Mouse (Mus musculus) thymus, adult 2 months (tissue): ENCODE measurements around the gene Olfr1145.

ENCODE experiments used
- CTCF ChIP-seq: fragments of 200-500 bp; IDR thresholded peaks from 2 replicates; pipeline ENCODE4 v1.5.1; 2012; ENCODE audit warnings: mild to moderate bottlenecking, control low read depth, low read length, moderate library complexity, borderline replicate concordance; ENCODE audit not compliant: control insufficient read depth, poor library complexity, insufficient read depth; ENCODE audit errors: extremely low read depth
- POLR2A ChIP-seq: fragments of 200-500 bp; IDR thresholded peaks from 2 replicates; pipeline ENCODE4 v1.6.1; 2012; ENCODE audit warnings: mild to moderate bottlenecking, low read length, control low read depth, moderate library complexity; ENCODE audit not compliant: control insufficient read depth, poor library complexity, insufficient read depth; ENCODE audit errors: extremely low read depth

GRCm38 (mm10) chr2:87843693-87844092 is 34.1 kb downstream of the Olfr1145 start, which contains the start of gene Olfr1150-ps1:
- TF ChIP-seq CTCF = no peak
- TF ChIP-seq POLR2A = no peak
